Comparison of ENCODE assay signal across 29 mouse cellular contexts in genomic region chr1:183933845-183934244, GRCm38 (mm10).
DNase-seq lines count a peak whose midpoint lies in the region; ATAC-seq and TF ChIP-seq lines count a peak whose summit lies in the region.
"Had no signal": no experiment of that assay in that cellular context is flagged by ENCODE, and none has a peak within 500 bp of the region (broad histone marks: within the 10 kb centered on the region; RNA-seq: fewer than 3 reads in every experiment).

No protein-coding gene starts in this region.

- H3K4me2 ChIP-seq in liver, embryonic 12.5 days: no peak overlapping the region
- no peak overlapping the region for H3K4me2 ChIP-seq in liver, embryonic 11.5 days
- no peak overlapping the region for H3K4me2 ChIP-seq in CH12.LX (ENCODE audit: insufficient read depth, low read depth, poor library complexity, severe bottlenecking)
- no peak overlapping the region for H3K4me2 ChIP-seq in liver, embryonic 16.5 days (ENCODE audit: low read depth, low read length)
- H3K4me2 ChIP-seq in stomach, postnatal 0 days (replicated peaks; ENCODE audit: low read depth): no peak overlapping the region
- H3K4me2 ChIP-seq: embryonic facial prominence, embryonic 13.5 days; heart, embryonic 13.5 days; hindbrain, embryonic 14.5 days; limb, embryonic 15.5 days; lung, embryonic 14.5 days had no signal

- no peak overlapping the region for H3K27ac ChIP-seq in liver, embryonic 12.5 days
- no peak overlapping the region for H3K27ac ChIP-seq in liver, embryonic 11.5 days (ENCODE audit: low read depth, low read length)
- no peak overlapping the region for H3K27ac ChIP-seq in CH12.LX (ENCODE audit: insufficient read depth, low read depth)
- no peak overlapping the region for H3K27ac ChIP-seq in liver, embryonic 16.5 days (ENCODE audit: low read length)
- H3K27ac ChIP-seq in stomach, postnatal 0 days (replicated peaks): no peak overlapping the region
- H3K27ac ChIP-seq: embryonic facial prominence, embryonic 13.5 days; gastrocnemius, adult 2 months; heart, adult 2 months; heart, embryonic 13.5 days; hindbrain, embryonic 14.5 days; limb, embryonic 10.5 days; limb, embryonic 15.5 days had no signal

- WGBS in liver, embryonic 12.5 days (ENCODE audit: insufficient replicate concordance): 52% methylated on average over 2 of the region's 2 CpGs
- 71% methylated on average over 2 of the region's 2 CpGs for WGBS in liver, embryonic 11.5 days
- WGBS in liver, embryonic 16.5 days (ENCODE audit: insufficient replicate concordance): 45% methylated on average over 2 of the region's 2 CpGs
- WGBS in stomach, postnatal 0 days: 36% methylated on average over 2 of the region's 2 CpGs

- H3K36me3 ChIP-seq in liver, embryonic 12.5 days: no peaks in the 10 kb centered on the region
- no peaks in the 10 kb centered on the region for H3K36me3 ChIP-seq in liver, embryonic 11.5 days (ENCODE audit: control insufficient read depth, insufficient read depth, low read length)
- no peaks in the 10 kb centered on the region for H3K36me3 ChIP-seq in CH12.LX (replicated peaks in 1 of 2; ENCODE audit: control insufficient read depth in 1 of 2, insufficient read depth in 1 of 2, low read length in 1 of 2)
- H3K36me3 ChIP-seq in liver, embryonic 16.5 days (ENCODE audit: control insufficient read depth, insufficient read depth): no peaks in the 10 kb centered on the region
- no peaks in the 10 kb centered on the region for H3K36me3 ChIP-seq in stomach, postnatal 0 days (ENCODE audit: control insufficient read depth, insufficient read depth, low read length)
- H3K36me3 ChIP-seq: embryonic facial prominence, embryonic 13.5 days; heart, embryonic 13.5 days; limb, embryonic 10.5 days; limb, embryonic 15.5 days had no signal

- H3K4me3 ChIP-seq in liver, embryonic 12.5 days: no peak overlapping the region
- no peak overlapping the region for H3K4me3 ChIP-seq in liver, embryonic 11.5 days (ENCODE audit: low read depth, low read length)
- H3K4me3 ChIP-seq in CH12.LX (replicated peaks in 1 of 3; ENCODE audit: low read depth in 2 of 3, low read length in 2 of 3, poor library complexity in 1 of 3): no peak overlapping the region
- H3K4me3 ChIP-seq in liver, embryonic 16.5 days (ENCODE audit: low read depth, low read length): no peak overlapping the region
- H3K4me3 ChIP-seq in stomach, postnatal 0 days (ENCODE audit: low read depth, low read length): no peak overlapping the region
- H3K4me3 ChIP-seq: embryonic facial prominence, embryonic 13.5 days; erythroblast, embryonic 14.5 days; gastrocnemius, adult 2 months; heart, adult 2 months; heart, embryonic 13.5 days; limb, embryonic 10.5 days; limb, embryonic 15.5 days had no signal

- H3K9me3 ChIP-seq in liver, embryonic 12.5 days (replicated peaks): no peaks in the 10 kb centered on the region
- H3K9me3 ChIP-seq in liver, embryonic 11.5 days (ENCODE audit: control insufficient read depth, low read length): no peaks in the 10 kb centered on the region
- H3K9me3 ChIP-seq in CH12.LX (replicated peaks; ENCODE audit: low read length): peaks cover 4% of the 10 kb centered on the region
- H3K9me3 ChIP-seq in liver, embryonic 16.5 days (replicated peaks; ENCODE audit: control insufficient read depth, low read length): no peaks in the 10 kb centered on the region
- H3K9me3 ChIP-seq in stomach, postnatal 0 days (ENCODE audit: control insufficient read depth, low read length): no peaks in the 10 kb centered on the region
- H3K9me3 ChIP-seq: embryonic facial prominence, embryonic 13.5 days; limb, embryonic 10.5 days; limb, embryonic 15.5 days had no signal

- no peaks in the 10 kb centered on the region for H3K79me2 ChIP-seq in CH12.LX (replicated peaks; ENCODE audit: control insufficient read depth, extremely low read depth, insufficient read depth, poor library complexity, severe bottlenecking)

- in situ Hi-C loops in CH12.LX (cut with MboI; ENCODE audit: low pct_ligation_motif_present, low pct_unique_long_range_greater_than_20kb, low sequenced_read_pairs): no loop called here

- peak; percentile 58; the same call in 1 of the 2 replicates for TF ChIP-seq EP300 in CH12.LX (IDR thresholded peaks at IDR 0.05; ENCODE audit: low read length)
- no peak for TF ChIP-seq EP300 in stomach, postnatal 0 days (optimal IDR thresholded peaks at IDR 0.05)

- H3K4me1 ChIP-seq in liver, embryonic 12.5 days: no peaks in the 10 kb centered on the region
- H3K4me1 ChIP-seq in liver, embryonic 11.5 days (replicated peaks; ENCODE audit: control insufficient read depth, insufficient read depth, low read length): no peaks in the 10 kb centered on the region
- H3K4me1 ChIP-seq in CH12.LX (ENCODE audit: control insufficient read depth in 1 of 2, insufficient read depth in 2 of 2): peaks cover 5 to 56% of the 10 kb centered on the region in 2 experiments
- no peaks in the 10 kb centered on the region for H3K4me1 ChIP-seq in liver, embryonic 16.5 days (ENCODE audit: control insufficient read depth, low read depth, low read length)
- no peaks in the 10 kb centered on the region for H3K4me1 ChIP-seq in stomach, postnatal 0 days (replicated peaks; ENCODE audit: control insufficient read depth, insufficient read depth)
- H3K4me1 ChIP-seq: limb, embryonic 15.5 days had no signal

- no peaks in the 10 kb centered on the region for H3K27me3 ChIP-seq in liver, embryonic 12.5 days (replicated peaks)
- no peaks in the 10 kb centered on the region for H3K27me3 ChIP-seq in liver, embryonic 11.5 days (replicated peaks; ENCODE audit: control insufficient read depth, insufficient read depth, low read length)
- no peaks in the 10 kb centered on the region for H3K27me3 ChIP-seq in CH12.LX (replicated peaks)
- H3K27me3 ChIP-seq in liver, embryonic 16.5 days (ENCODE audit: control insufficient read depth, insufficient read depth, low read depth, low read length): no peaks in the 10 kb centered on the region
- H3K27me3 ChIP-seq in stomach, postnatal 0 days (ENCODE audit: control insufficient read depth, insufficient read depth, low read length): no peaks in the 10 kb centered on the region
- H3K27me3 ChIP-seq: embryonic facial prominence, embryonic 13.5 days; limb, embryonic 15.5 days had no signal

- no peak for TF ChIP-seq CTCF in CH12.LX (conservative IDR thresholded peaks at IDR 0.05 in 1 of 2, IDR thresholded peaks at IDR 0.05 in 1 of 2; ENCODE audit: low read depth in 2 of 2, low read length in 2 of 2)
- no peak for TF ChIP-seq CTCF in stomach, postnatal 0 days (IDR thresholded peaks at IDR 0.05; ENCODE audit: low read depth)

- TF ChIP-seq RAD21 in CH12.LX (IDR thresholded peaks at IDR 0.05; ENCODE audit: low read depth, low read length): no peak

- no peak for TF ChIP-seq POLR2A in CH12.LX (IDR thresholded peaks at IDR 0.05; ENCODE audit: low read depth, low read length)

- no peak for DNase-seq in liver, embryonic 11.5 days (ENCODE audit: low spot score)
- peak; percentile 81 for DNase-seq in CH12.LX (ENCODE audit: extremely low read depth)
- peak; percentile 18 for DNase-seq in stomach, postnatal 0 days (ENCODE audit: low spot score)
- no peak for DNase-seq in thymus, postnatal 10 days (ENCODE audit: low spot score in 2 of 2)
- no peak for DNase-seq in cerebellum, postnatal 4 days (ENCODE audit: low spot score in 2 of 2)
- DNase-seq: adrenal gland, postnatal 10 days; cerebellum, adult 9-11 months; gastrocnemius, adult 2 months; gastrocnemius, postnatal 36 days; heart, adult 2 months; heart, postnatal 10 days; kidney, adult 11 months; kidney, postnatal 14 days; layer of hippocampus, postnatal 36 days; lung, embryonic 14.5 days; lung, postnatal 14 days; midbrain, embryonic 14.5 days; thymus, adult 2 months; thymus, postnatal 4 days had no signal

- 0 out of 2 replicates have a peak, but pooled peaks have one; percentile 60 for ATAC-seq in liver, embryonic 12.5 days
- no peak for ATAC-seq in liver, embryonic 11.5 days (replicated peaks; ENCODE audit: low FRiP score)
- ATAC-seq in liver, embryonic 16.5 days (ENCODE audit: low read depth): peak; percentile 56; the same call in 1 of the 2 replicates
- peak; percentile 85 for ATAC-seq in stomach, postnatal 0 days (ENCODE audit: low FRiP score, low TSS enrichment)
- no peak for ATAC-seq in granulocyte monocyte progenitor cell, adult 5-6 weeks (replicated peaks; ENCODE audit: poor library complexity, severe bottlenecking)
- ATAC-seq: forebrain, embryonic 16.5 days had no signal

- dilution Hi-C loops in CH12.LX (cut with MboI; ENCODE audit: extremely low pct_ligation_motif_present, extremely low pct_unique_long_range_greater_than_20kb, low sequenced_read_pairs): no loop called here

- H3K9ac ChIP-seq in liver, embryonic 12.5 days: no peak overlapping the region
- H3K9ac ChIP-seq in liver, embryonic 11.5 days (ENCODE audit: low read depth, low read length): no peak overlapping the region
- H3K9ac ChIP-seq in CH12.LX (ENCODE audit: insufficient read depth, low read depth): no peak overlapping the region
- no peak overlapping the region for H3K9ac ChIP-seq in liver, embryonic 16.5 days (ENCODE audit: low read depth, low read length)
- no peak overlapping the region for H3K9ac ChIP-seq in stomach, postnatal 0 days (ENCODE audit: low read length)
- H3K9ac ChIP-seq: embryonic facial prominence, embryonic 13.5 days; heart, embryonic 13.5 days; hindbrain, embryonic 14.5 days; limb, embryonic 15.5 days; lung, embryonic 14.5 days had no signal

TF ChIP-seq in CH12.LX, 34 proteins besides CTCF, POLR2A, EP300 and RAD21:
- peak; percentile 57 for TF ChIP-seq ETS1 (conservative IDR thresholded peaks at IDR 0.05; ENCODE audit: low read depth, low read length)
- no peak for TF ChIP-seq MAX (IDR thresholded peaks at IDR 0.05; ENCODE audit: low read length)
- TF ChIP-seq JUN (IDR thresholded peaks at IDR 0.05; ENCODE audit: insufficient read depth, low read depth, low read length): peak; percentile 8; the same call in 1 of the 2 replicates
- TF ChIP-seq BHLHE40 (IDR thresholded peaks at IDR 0.05; ENCODE audit: low read depth, low read length): peak; percentile 62

Comparison
In these comparisons a context has a peak if more than half of its experiments do, and no peak if none do; other contexts are left out.
1. ATAC-seq: peak in liver, embryonic 12.5 days (single experiment), liver, embryonic 16.5 days (single experiment) and stomach, postnatal 0 days (single experiment); none in liver, embryonic 11.5 days (single experiment) and granulocyte monocyte progenitor cell, adult 5-6 weeks (single experiment).
2. DNase-seq: peak in CH12.LX (single experiment) and stomach, postnatal 0 days (single experiment); none in liver, embryonic 11.5 days (single experiment), thymus, postnatal 10 days (0 of 2) and cerebellum, postnatal 4 days (0 of 2).